Mouse (Mus musculus): ENCODE results near the gene Slc6a1. TPM values are rescaled to one million over a fixed set of nuclear protein-coding genes. Genes with fewer than 3 reads are reported as not detected.

Gene Slc6a1
- polyA plus RNA-seq, 1 experiment from 2014 or later, result 0.03 TPM

GRCm38 (mm10) chr6:114295086-114295485, 12.7 kb downstream of the Slc6a1 start:
- Histone ChIP-seq H3K27ac (replicated peaks; ENCODE audit: low read depth, low read length) (no peak overlapping the region), H3K9ac (ENCODE audit: low read length) (no peak overlapping the region), H3K27me3 (ENCODE audit: control insufficient read depth, insufficient read depth, low read length) (peaks cover 3% of the 10 kb centered on the region; the same call in 1 of the 2 replicates), H3K4me3 (ENCODE audit: low read depth, low read length) (no peak overlapping the region), H3K4me2 (ENCODE audit: low read depth, severe bottlenecking) (no peak overlapping the region), H3K4me1 (ENCODE audit: control insufficient read depth, insufficient read depth, low read length) (no peaks in the 10 kb centered on the region), H3K36me3 (ENCODE audit: control insufficient read depth, insufficient read depth, low read length) (no peaks in the 10 kb centered on the region), H3K9me3 (ENCODE audit: control insufficient read depth, low read length) (no peaks in the 10 kb centered on the region)
- WGBS, result 81% methylated on average over 4 of the region's 4 CpGs
- ATAC-seq (ENCODE audit: insufficient number of reproducible peaks, low FRiP score, low TSS enrichment, low read depth) (no peak), DNase-seq (ENCODE audit: low spot score) (no peak)

GRCm38 (mm10) chr6:114297260-114298002, 15.0 kb downstream of the Slc6a1 start:
- Histone ChIP-seq H3K27me3 (ENCODE audit: control insufficient read depth, insufficient read depth, low read length) (no peaks in the 10 kb centered on the region), H3K9me3 (ENCODE audit: control insufficient read depth, low read length) (no peaks in the 10 kb centered on the region), H3K9ac (ENCODE audit: low read length) (no peak overlapping the region), H3K4me1 (ENCODE audit: control insufficient read depth, insufficient read depth, low read length) (no peaks in the 10 kb centered on the region), H3K27ac (replicated peaks; ENCODE audit: low read depth, low read length) (no peak overlapping the region), H3K4me2 (ENCODE audit: low read depth, severe bottlenecking) (no peak overlapping the region), H3K36me3 (ENCODE audit: control insufficient read depth, insufficient read depth, low read length) (no peaks in the 10 kb centered on the region), H3K4me3 (ENCODE audit: low read depth, low read length) (no peak overlapping the region)
- 33% methylated on average over 10 of the region's 10 CpGs for WGBS
- ATAC-seq (ENCODE audit: insufficient number of reproducible peaks, low FRiP score, low TSS enrichment, low read depth) (no peak), DNase-seq (ENCODE audit: low spot score) (no peak)

DNA sequence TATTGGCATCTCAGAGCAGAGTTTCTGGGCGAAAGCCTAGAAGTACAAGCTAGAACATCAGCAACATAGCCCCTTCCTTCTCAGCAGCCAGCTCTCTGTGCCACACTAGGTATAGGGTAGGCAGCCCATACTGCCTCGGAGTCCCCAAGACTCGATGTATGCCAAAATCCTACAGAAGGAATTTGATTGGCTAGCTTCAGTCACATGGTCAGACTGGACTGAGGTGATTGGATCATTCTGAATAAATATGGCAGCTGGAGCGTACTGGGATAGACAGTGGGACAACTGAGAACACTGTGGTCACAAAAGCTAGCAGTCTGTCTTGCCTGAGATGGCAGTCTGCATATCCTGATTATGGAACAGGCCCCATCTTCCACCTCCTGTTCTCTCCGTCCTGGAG, 17.3 kb downstream of the Slc6a1 start:
- ATAC-seq (ENCODE audit: insufficient number of reproducible peaks, low FRiP score, low TSS enrichment, low read depth) (no peak), DNase-seq (ENCODE audit: low spot score) (no peak)
- H3K27me3 ChIP-seq (ENCODE audit: control insufficient read depth, insufficient read depth, low read length), result no peaks in the 10 kb centered on the region
- H3K4me1 ChIP-seq (ENCODE audit: control insufficient read depth, insufficient read depth, low read length), result no peaks in the 10 kb centered on the region
- WGBS, result 91% methylated on average over 5 of the region's 5 CpGs
- no peaks in the 10 kb centered on the region for H3K36me3 ChIP-seq (ENCODE audit: control insufficient read depth, insufficient read depth, low read length)
- no peak overlapping the region for H3K9ac ChIP-seq (ENCODE audit: low read length)
- no peak overlapping the region for H3K4me3 ChIP-seq (ENCODE audit: low read depth, low read length)
- no peak overlapping the region for H3K27ac ChIP-seq (replicated peaks; ENCODE audit: low read depth, low read length)
- no peaks in the 10 kb centered on the region for H3K9me3 ChIP-seq (ENCODE audit: control insufficient read depth, low read length)
- no peak overlapping the region for H3K4me2 ChIP-seq (ENCODE audit: low read depth, severe bottlenecking)

DNA sequence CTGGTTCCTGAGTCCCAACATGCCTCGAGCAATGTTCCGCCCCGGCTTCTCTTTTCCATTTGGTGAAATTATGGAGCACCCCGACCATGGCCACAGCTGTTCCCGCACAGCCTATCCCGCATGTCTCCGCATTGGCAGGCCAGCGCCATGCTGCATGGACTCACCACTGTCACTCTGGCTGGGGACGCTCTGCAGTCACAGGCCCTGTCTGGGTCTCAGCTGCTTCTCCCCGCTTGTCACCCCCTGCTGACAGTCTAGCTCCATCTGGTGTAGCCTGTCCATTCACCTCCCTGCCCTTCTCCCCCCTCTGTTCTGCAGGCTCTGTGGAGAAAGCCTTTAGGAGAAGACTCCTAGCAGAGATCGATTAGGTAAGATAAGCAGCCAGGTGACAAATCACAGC, 18.3 kb downstream of the Slc6a1 start:
- Histone ChIP-seq H3K4me3 (ENCODE audit: low read depth, low read length) (no peak overlapping the region), H3K9ac (ENCODE audit: low read length) (no peak overlapping the region), H3K4me2 (ENCODE audit: low read depth, severe bottlenecking) (no peak overlapping the region), H3K9me3 (ENCODE audit: control insufficient read depth, low read length) (no peaks in the 10 kb centered on the region), H3K4me1 (ENCODE audit: control insufficient read depth, insufficient read depth, low read length) (no peaks in the 10 kb centered on the region), H3K27me3 (ENCODE audit: control insufficient read depth, insufficient read depth, low read length) (no peaks in the 10 kb centered on the region), H3K27ac (replicated peaks; ENCODE audit: low read depth, low read length) (no peak overlapping the region), H3K36me3 (ENCODE audit: control insufficient read depth, insufficient read depth, low read length) (no peaks in the 10 kb centered on the region)
- no peak for ATAC-seq (ENCODE audit: insufficient number of reproducible peaks, low FRiP score, low TSS enrichment, low read depth)
- DNase-seq (ENCODE audit: low spot score), result no peak
- WGBS, result 84% methylated on average over 11 of the region's 11 CpGs

DNA sequence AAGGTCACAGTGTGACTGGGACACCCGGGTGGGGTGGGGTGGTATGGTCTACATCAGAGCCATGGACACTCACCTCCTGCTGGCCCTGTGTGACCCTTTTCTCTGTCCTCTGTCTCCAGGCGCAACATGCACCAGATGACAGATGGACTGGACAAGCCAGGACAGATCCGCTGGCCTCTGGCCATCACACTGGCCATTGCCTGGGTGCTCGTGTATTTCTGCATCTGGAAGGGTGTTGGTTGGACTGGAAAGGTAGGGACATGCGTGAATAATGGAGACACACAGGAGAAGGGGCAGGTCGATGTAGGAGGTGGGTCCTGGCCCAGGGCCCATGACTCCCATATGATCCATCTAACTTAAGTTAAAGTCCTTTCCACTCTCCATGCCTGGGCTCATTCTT, 22.2 kb downstream of the Slc6a1 start:
- H3K4me2 ChIP-seq (ENCODE audit: low read depth, severe bottlenecking), result no peak overlapping the region
- no peak overlapping the region for H3K4me3 ChIP-seq (ENCODE audit: low read depth, low read length)
- no peak overlapping the region for H3K9ac ChIP-seq (ENCODE audit: low read length)
- no peak for ATAC-seq (ENCODE audit: insufficient number of reproducible peaks, low FRiP score, low TSS enrichment, low read depth)
- no peak overlapping the region for H3K27ac ChIP-seq (replicated peaks; ENCODE audit: low read depth, low read length)
- no peaks in the 10 kb centered on the region for H3K36me3 ChIP-seq (ENCODE audit: control insufficient read depth, insufficient read depth, low read length)
- peaks cover 5% of the 10 kb centered on the region; the same call in 1 of the 2 replicates for H3K27me3 ChIP-seq (ENCODE audit: control insufficient read depth, insufficient read depth, low read length)
- WGBS, result 80% methylated on average over 6 of the region's 6 CpGs
- no peaks in the 10 kb centered on the region for H3K4me1 ChIP-seq (ENCODE audit: control insufficient read depth, insufficient read depth, low read length)
- no peak for DNase-seq (ENCODE audit: low spot score)
- no peaks in the 10 kb centered on the region for H3K9me3 ChIP-seq (ENCODE audit: control insufficient read depth, low read length)

DNA sequence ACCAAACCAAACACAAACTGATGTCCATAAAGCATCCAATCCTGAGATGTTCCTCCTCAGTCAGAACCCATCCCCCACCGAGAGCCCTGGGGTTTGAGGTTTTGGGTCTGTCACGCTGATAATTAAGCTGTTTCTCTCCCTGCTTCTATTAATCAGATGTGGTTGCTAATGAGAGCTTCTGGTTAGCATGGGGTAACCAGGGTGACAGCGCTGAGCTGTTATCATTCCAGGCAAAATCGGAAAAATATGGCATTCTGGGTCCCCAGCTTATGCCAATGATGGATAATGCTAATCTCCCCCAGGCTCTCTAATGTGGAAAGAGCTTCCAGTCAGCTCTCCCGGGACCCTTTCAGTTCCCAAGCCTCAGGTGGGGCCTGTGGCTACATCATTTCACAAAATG, 38.1 kb downstream of the Slc6a1 start:
- 73% methylated on average over 5 of the region's 5 CpGs for WGBS
- ATAC-seq (ENCODE audit: insufficient number of reproducible peaks, low FRiP score, low TSS enrichment, low read depth) (no peak), DNase-seq (ENCODE audit: low spot score) (no peak)
- Histone ChIP-seq H3K9me3 (ENCODE audit: control insufficient read depth, low read length) (no peaks in the 10 kb centered on the region), H3K4me2 (ENCODE audit: low read depth, severe bottlenecking) (no peak overlapping the region), H3K27ac (replicated peaks; ENCODE audit: low read depth, low read length) (no peak overlapping the region), H3K27me3 (ENCODE audit: control insufficient read depth, insufficient read depth, low read length) (no peaks in the 10 kb centered on the region), H3K4me3 (ENCODE audit: low read depth, low read length) (no peak overlapping the region), H3K4me1 (ENCODE audit: control insufficient read depth, insufficient read depth, low read length) (no peaks in the 10 kb centered on the region), H3K36me3 (ENCODE audit: control insufficient read depth, insufficient read depth, low read length) (no peaks in the 10 kb centered on the region), H3K9ac (ENCODE audit: low read length) (no peak overlapping the region)

DNA sequence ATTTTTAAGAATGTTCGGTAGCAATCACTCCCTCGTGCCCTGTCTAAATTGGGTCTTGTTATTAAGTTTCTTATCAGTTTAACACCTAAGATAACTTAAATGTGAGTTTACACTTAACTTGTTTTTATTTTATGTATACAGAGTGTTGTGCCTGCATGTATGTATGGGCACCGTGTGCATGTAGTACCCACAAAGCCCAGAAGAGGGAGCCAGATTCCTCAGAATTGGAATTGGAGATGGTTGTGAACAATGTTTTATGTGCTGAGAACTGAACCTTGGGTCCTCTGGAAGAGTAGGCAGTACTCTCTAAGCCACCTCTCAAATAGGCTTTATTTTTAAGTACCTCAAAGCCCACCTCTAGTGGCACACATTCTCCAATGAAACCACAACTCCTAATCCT, 38.7 kb downstream of the Slc6a1 start:
- no peaks in the 10 kb centered on the region for H3K27me3 ChIP-seq (ENCODE audit: control insufficient read depth, insufficient read depth, low read length)
- no peak overlapping the region for H3K4me2 ChIP-seq (ENCODE audit: low read depth, severe bottlenecking)
- H3K36me3 ChIP-seq (ENCODE audit: control insufficient read depth, insufficient read depth, low read length), result no peaks in the 10 kb centered on the region
- no peak overlapping the region for H3K27ac ChIP-seq (replicated peaks; ENCODE audit: low read depth, low read length)
- DNase-seq (ENCODE audit: low spot score) (no peak), ATAC-seq (ENCODE audit: insufficient number of reproducible peaks, low FRiP score, low TSS enrichment, low read depth) (no peak)
- no peaks in the 10 kb centered on the region for H3K4me1 ChIP-seq (ENCODE audit: control insufficient read depth, insufficient read depth, low read length)
- no peak overlapping the region for H3K4me3 ChIP-seq (ENCODE audit: low read depth, low read length)
- H3K9me3 ChIP-seq (ENCODE audit: control insufficient read depth, low read length), result no peaks in the 10 kb centered on the region
- 98% methylated on average over 3 of the region's 3 CpGs for WGBS
- H3K9ac ChIP-seq (ENCODE audit: low read length), result no peak overlapping the region

- no peaks in the 10 kb centered on the region for H3K27me3 ChIP-seq (ENCODE audit: control insufficient read depth, insufficient read depth, low read length)
- no peaks in the 10 kb centered on the region for H3K9me3 ChIP-seq (ENCODE audit: control insufficient read depth, low read length)
- no peak for ATAC-seq (ENCODE audit: insufficient number of reproducible peaks, low FRiP score, low TSS enrichment, low read depth)
- no peak overlapping the region for H3K4me2 ChIP-seq (ENCODE audit: low read depth, severe bottlenecking)
- H3K4me1 ChIP-seq (ENCODE audit: control insufficient read depth, insufficient read depth, low read length), result no peaks in the 10 kb centered on the region
- H3K27ac ChIP-seq (replicated peaks; ENCODE audit: low read depth, low read length), result no peak overlapping the region
- H3K36me3 ChIP-seq (ENCODE audit: control insufficient read depth, insufficient read depth, low read length), result no peaks in the 10 kb centered on the region
- H3K4me3 ChIP-seq (ENCODE audit: low read depth, low read length), result no peak overlapping the region
- no peak overlapping the region for H3K9ac ChIP-seq (ENCODE audit: low read length)
- WGBS, result 79% methylated on average over 3 of the region's 3 CpGs
- DNase-seq (ENCODE audit: low spot score), result no peak
These were observed 40.5 kb downstream of the Slc6a1 start for GRCm38 (mm10) chr6:114322914-114323313.

DNA sequence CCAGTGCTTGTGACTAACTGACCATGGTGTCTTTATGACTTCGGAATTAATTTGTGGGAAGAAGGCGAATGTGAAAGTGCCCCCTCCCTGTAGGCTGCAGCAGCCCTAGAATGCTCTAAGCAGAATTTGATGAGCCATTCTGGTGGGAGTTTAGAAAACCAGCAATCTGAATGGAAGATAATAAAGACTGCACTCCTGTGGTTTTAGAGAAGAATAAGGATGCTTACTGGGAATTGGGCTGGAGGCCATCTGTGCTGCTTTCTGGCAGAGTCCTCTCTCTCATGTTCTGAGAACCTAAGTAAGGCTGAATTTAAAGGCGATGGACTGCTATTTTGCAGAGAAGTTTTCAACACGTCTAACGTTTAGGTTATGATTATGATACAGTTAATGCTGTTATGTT, 42.4 kb downstream of the Slc6a1 start:
- DNase-seq (ENCODE audit: low spot score), result no peak
- Histone ChIP-seq H3K36me3 (ENCODE audit: control insufficient read depth, insufficient read depth, low read length) (no peaks in the 10 kb centered on the region), H3K27ac (replicated peaks; ENCODE audit: low read depth, low read length) (no peak overlapping the region), H3K4me2 (ENCODE audit: low read depth, severe bottlenecking) (no peak overlapping the region), H3K4me1 (ENCODE audit: control insufficient read depth, insufficient read depth, low read length) (no peaks in the 10 kb centered on the region), H3K27me3 (ENCODE audit: control insufficient read depth, insufficient read depth, low read length) (no peaks in the 10 kb centered on the region), H3K9ac (ENCODE audit: low read length) (no peak overlapping the region), H3K9me3 (ENCODE audit: control insufficient read depth, low read length) (no peaks in the 10 kb centered on the region), H3K4me3 (ENCODE audit: low read depth, low read length) (no peak overlapping the region)
- ATAC-seq (ENCODE audit: insufficient number of reproducible peaks, low FRiP score, low TSS enrichment, low read depth), result no peak
- 94% methylated on average over 5 of the region's 5 CpGs for WGBS
